Mouse (Mus musculus) bone marrow, adult 2 months (tissue): ENCODE data around the gene Plscr4. TPM values are rescaled to one million over a fixed set of nuclear protein-coding genes. Genes with fewer than 3 reads are reported as not detected.

Experiments
- H3K27ac ChIP-seq: fragments of 200-500 bp; 2 replicates; pipeline ENCODE4 v1.5.1; 2012; ENCODE audit warnings: low read depth, mild to moderate bottlenecking, control low read depth, inconsistent platforms, low read length; ENCODE audit not compliant: control insufficient read depth, poor library complexity, insufficient read depth
- H3K4me1 ChIP-seq: fragments of 200-500 bp; 2 replicates; pipeline ENCODE4 v1.6.1; 2011; ENCODE audit warnings: low read length; ENCODE audit not compliant: control insufficient read depth, insufficient read depth
- H3K4me3 ChIP-seq: fragments of 200-500 bp; replicated peaks from 2 replicates; pipeline ENCODE3; 2011; ENCODE audit warnings: mild to moderate bottlenecking, low read depth, low read length, control low read depth; ENCODE audit not compliant: control insufficient read depth
- CTCF ChIP-seq: fragments of 200-500 bp; IDR thresholded peaks from 2 replicates; pipeline ENCODE4 v1.5.1; 2011; ENCODE audit warnings: low read length, control low read depth; ENCODE audit not compliant: control insufficient read depth, insufficient read depth
- POLR2A ChIP-seq: fragments of 200-500 bp; IDR thresholded peaks from 2 replicates; pipeline ENCODE4 v1.6.1; 2011; ENCODE audit warnings: low read depth, mild to moderate bottlenecking, control low read depth, low read length, borderline replicate concordance; ENCODE audit not compliant: control insufficient read depth
- WGBS: fragments of 180-500 bp; shearing (Covaris S2); methylation state at CpG from one replicate; pipeline ENCODE4 v1.1.7; 2018; 5-methylcytosine and 5-hydroxymethylcytosine counted together
- polyA plus RNA-seq: library from polyadenylated mRNA; stranded (reverse); fragments of >200 nt; gene quantifications from 2 replicates; pipeline ENCODE4 v1.2.4, GENCODE M21; 2011; ENCODE audit warnings: low replicate concordance; ENCODE audit not compliant: missing spikeins, insufficient read depth, insufficient read length

The Plscr4 gene
- polyA plus RNA-seq, 1 experiment: 1.7 TPM

DNA sequence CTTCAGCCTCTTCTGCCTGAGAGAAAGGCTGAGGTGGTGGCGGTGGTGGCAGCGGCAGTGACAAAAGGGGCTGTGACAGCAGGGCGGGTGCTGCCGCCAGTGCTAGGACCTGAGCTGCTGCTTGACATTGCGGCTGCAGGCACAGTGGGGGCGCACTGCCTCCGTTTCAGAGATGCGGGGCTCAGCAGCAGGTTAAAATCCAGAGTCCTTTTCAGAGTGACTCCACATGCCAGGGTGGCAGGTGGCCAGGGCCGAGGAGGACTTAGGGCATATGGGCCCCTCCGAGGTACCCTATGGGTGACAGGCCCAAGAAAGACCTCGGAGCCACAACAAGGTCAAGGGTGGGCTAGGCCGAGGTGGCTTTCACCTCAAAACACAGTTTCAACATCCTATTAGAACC is 59.9 kb downstream of the Plscr4 start:
- no peak for TF ChIP-seq CTCF
- no peak for TF ChIP-seq POLR2A
- Histone ChIP-seq H3K4me3 (no peak overlapping the region), H3K27ac (no peak overlapping the region), H3K4me1 (no peaks in the 10 kb centered on the region)
- WGBS: 89% methylated on average over 12 of the region's 12 CpGs

DNA sequence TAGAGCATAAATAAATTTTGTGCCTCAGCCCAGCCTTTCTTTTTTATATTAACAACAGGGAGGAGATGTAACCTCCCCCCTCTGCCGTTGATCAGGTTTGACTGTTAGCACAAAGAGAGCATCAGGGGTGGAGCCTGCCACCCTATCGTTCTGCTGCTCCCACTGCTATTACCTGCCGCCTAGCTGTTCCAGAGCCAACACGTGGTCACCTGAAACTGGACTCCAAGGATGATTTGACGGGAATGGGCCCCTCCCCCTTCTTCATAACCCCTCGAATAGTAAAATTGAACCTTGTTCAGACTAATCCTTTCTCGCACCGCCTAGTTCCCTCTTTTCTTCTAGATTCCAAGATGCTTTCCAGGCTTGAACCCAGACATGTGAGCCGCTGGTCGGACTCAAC is 63.6 kb downstream of the Plscr4 start:
- TF ChIP-seq POLR2A (no peak), CTCF (no peak)
- WGBS: 76% methylated on average over 10 of the region's 10 CpGs
- Histone ChIP-seq H3K4me3 (no peak overlapping the region), H3K27ac (no peak overlapping the region), H3K4me1 (no peaks in the 10 kb centered on the region)

DNA sequence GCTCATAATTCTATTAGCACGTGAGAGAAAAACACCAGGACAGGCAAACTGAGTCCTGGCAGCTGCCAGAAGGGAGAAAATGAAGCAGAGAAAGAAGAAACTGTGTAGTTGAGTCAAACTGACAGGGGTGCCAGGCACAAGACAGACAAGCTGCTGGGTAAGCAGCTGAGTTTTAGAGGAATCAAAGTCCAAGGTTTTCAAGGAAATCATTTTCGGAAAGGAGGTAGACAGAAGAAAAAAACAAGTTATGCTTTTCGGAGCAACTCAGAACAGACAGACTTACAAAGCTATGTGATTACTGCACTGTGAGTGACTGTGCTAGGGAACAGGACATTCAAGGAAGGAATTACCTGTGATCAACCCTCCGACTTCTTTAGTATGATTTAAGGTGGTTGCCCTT is 67.3 kb downstream of the Plscr4 start:
- no peaks in the 10 kb centered on the region for H3K4me1 ChIP-seq
- no peak overlapping the region for H3K4me3 ChIP-seq
- 70% methylated on average over 4 of the region's 4 CpGs for WGBS
- H3K27ac ChIP-seq: no peak overlapping the region
- TF ChIP-seq POLR2A (no peak), CTCF (no peak)

DNA sequence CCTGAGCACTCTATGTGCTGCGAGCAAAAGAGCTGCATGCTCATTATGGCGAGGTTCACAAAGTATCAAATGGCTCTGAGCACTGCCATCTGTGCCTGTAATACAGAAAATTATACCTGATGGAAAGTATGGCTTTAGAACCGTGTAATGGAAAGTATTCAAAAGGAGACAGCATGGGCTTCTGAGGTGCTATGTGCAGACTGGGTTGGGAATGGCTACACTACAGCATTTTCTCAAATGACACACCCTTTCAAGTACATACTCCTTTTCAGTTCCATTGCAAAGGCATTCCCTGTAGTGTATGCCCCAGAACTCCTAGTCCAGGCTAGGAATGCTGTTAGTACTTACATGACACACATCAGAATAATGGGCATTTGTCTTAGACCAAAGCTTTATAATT is 72.9 kb downstream of the Plscr4 start:
- H3K4me1 ChIP-seq: no peaks in the 10 kb centered on the region
- WGBS: 77% methylated on average over 3 of the region's 3 CpGs
- H3K4me3 ChIP-seq: no peak overlapping the region
- TF ChIP-seq CTCF: no peak
- no peak for TF ChIP-seq POLR2A
- H3K27ac ChIP-seq: no peak overlapping the region

DNA sequence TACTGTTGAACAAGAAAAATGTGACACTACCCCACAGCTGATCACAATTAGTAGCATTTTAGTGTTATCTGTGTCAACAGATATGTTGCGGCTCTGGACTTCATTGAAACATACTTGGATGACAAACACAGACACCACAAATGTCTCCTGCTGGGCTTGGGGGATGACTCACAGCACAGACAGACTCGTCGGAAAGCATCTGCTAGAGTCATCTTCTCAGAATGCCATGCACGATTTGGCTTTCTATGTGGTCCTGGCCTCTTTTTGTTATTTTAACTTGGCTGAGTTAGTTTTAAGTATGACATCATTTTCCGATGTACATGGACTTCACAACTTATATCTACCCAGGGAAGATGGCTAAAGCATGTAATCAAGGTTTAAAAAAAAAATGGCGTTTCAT is 80.6 kb downstream of the Plscr4 start:
- Histone ChIP-seq H3K27ac (no peak overlapping the region), H3K4me1 (no peaks in the 10 kb centered on the region), H3K4me3 (no peak overlapping the region)
- TF ChIP-seq POLR2A (no peak), CTCF (no peak)
- 79% methylated on average over 6 of the region's 6 CpGs for WGBS

DNA sequence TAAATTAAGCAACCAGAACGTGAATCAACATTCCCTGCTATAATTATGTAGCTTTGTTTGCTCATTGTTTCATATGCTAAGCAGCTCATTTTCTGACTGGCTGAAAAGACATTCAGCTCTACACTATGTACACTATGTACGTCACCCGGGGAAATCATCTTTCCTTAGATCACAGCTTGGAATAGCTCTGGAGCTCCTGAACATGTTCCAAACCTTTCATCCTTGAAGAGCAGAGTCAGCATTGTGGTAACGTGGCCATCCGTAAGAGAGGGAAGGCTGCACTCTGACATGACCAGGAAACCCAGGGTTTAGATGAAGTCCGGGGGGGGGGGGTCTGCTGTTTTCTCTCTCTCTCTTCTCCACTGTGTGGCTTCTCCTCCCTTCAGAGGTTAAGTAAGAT is 81.0 kb downstream of the Plscr4 start:
- WGBS: 74% methylated on average over 6 of the region's 6 CpGs
- H3K27ac ChIP-seq: no peak overlapping the region

More for the DNA sequence above, 81.0 kb downstream of the Plscr4 start:
- no peaks in the 10 kb centered on the region for H3K4me1 ChIP-seq
- TF ChIP-seq CTCF (no peak), POLR2A (no peak)
- H3K4me3 ChIP-seq: no peak overlapping the region

Other genes starting within 250 kb of the Plscr4 start
- gene Plscr1, start 207.6 kb upstream of the Plscr4 start, polyA plus RNA-seq: 10.8 and 21.4 TPM in 2 replicates
- gene Plscr2, start 181.8 kb upstream of the Plscr4 start, polyA plus RNA-seq: 4.5 TPM in 1 of 2 replicates, not detected in the other
- gene 1700057G04Rik, start 148.0 kb upstream of the Plscr4 start, polyA plus RNA-seq: not detected in 2 replicates
- gene Plod2, start 84.8 kb downstream of the Plscr4 start, polyA plus RNA-seq: 0.45 and 3.3 TPM in 2 replicates